ENCODE assay signal across 8 mouse cellular contexts in the genomic region with DNA sequence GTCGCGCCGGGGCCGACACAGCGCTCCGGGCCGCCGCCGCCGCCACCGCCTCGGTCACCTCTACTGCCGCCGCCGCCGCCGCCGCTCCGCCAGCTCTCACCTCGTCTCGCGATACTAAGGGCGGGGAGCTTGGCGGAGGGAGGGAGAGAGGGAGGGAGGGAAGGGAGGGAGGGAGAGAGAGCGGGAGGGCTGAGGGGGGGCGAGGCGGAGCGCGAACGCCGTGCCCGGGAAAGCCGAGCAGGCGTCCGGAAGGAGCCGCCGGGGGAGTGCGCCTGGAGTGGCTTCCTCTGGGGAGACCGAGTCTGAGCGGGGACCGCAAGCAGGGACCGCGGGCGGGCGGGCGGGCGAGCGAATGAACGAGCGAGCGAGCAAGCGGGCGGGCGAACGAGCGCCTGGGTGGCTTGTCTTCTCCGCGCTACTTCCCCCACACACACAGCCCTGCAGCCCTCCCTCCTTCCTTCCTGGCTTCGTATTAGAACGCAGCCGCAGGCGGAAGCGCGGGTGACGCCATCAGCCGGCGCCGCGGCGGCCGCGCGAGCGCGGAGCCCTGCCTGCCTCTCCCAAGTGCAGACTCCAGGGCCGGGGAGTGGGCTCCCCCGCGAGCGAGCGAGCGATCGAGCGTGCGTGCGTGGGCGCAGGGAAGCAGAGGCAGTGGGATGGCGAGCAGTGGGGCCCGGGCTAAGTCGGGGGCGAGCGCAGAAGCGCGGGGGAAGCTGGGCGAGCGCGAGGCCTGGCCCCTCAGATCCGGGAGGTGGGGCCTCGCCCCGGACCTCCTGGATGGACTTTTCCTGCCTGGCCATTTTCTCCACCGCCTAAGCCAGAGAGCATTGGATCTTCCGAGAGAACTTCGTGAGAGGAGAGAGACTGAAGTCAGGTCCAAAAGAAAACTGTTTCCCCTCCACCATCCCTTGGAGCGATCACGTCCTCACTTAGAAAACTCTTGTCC. TPM values are rescaled to one million over a fixed set of nuclear protein-coding genes. Genes with fewer than 3 reads are reported as not detected.
A peak's percentile ranks its signal among the peaks of the same experiment; 100 is the strongest.
DNase-seq lines count a peak whose midpoint lies in the region; ATAC-seq lines count a peak whose summit lies in the region.

TSS of gene Ankrd17 (minus strand) at position 457 of the 946 bp plus-strand sequence.

- peak within 1 kb of the TSS; percentile 83 for H3K4me3 ChIP-seq in heart, embryonic 13.5 days
- H3K4me3 ChIP-seq in liver, embryonic 13.5 days (replicated peaks) = peak within 1 kb of the TSS; percentile 95
- peak within 1 kb of the TSS; percentile 97 for H3K4me3 ChIP-seq in stomach, embryonic 16.5 days (replicated peaks; ENCODE audit: low read length)

- peak; percentile 97 for DNase-seq in CD4-positive helper T cell, adult 2 months (ENCODE audit: low read depth, low spot score)
- DNase-seq in brain, embryonic 18.5 days (ENCODE audit: low read depth, low spot score) = peak; percentile 88
- peak; percentile 95 for DNase-seq in kidney, postnatal 14 days
- peak; percentile 79 for DNase-seq in liver, embryonic 13.5 days
- DNase-seq in neural tube, embryonic 10.5 days (ENCODE audit: extremely low spot score, low spot score) = peak; percentile 94

- ATAC-seq in erythroid progenitor cell, adult 5-6 weeks (replicated peaks; ENCODE audit: low FRiP score, poor library complexity, severe bottlenecking) = peak; percentile 80
- ATAC-seq in heart, embryonic 13.5 days (ENCODE audit: extremely low read depth, insufficient number of reproducible peaks, low FRiP score, low TSS enrichment) = peak; percentile 83
- ATAC-seq in liver, embryonic 13.5 days (ENCODE audit: low read depth) = peak; percentile 87
- ATAC-seq in stomach, embryonic 16.5 days (ENCODE audit: insufficient read depth, low FRiP score) = peak; percentile 94

- peak within 1 kb of the TSS; percentile 82 for H3K4me2 ChIP-seq in heart, embryonic 13.5 days
- peak within 1 kb of the TSS; percentile 88 for H3K4me2 ChIP-seq in liver, embryonic 13.5 days
- H3K4me2 ChIP-seq in stomach, embryonic 16.5 days (ENCODE audit: low read depth, low read length) = peak within 1 kb of the TSS; percentile 82

- H3K27ac ChIP-seq in heart, embryonic 13.5 days (replicated peaks) = peak within 1 kb of the TSS; percentile 100
- peak within 1 kb of the TSS; percentile 97 for H3K27ac ChIP-seq in liver, embryonic 13.5 days
- peak within 1 kb of the TSS; percentile 100 for H3K27ac ChIP-seq in stomach, embryonic 16.5 days (ENCODE audit: low read length)

- 0 out of 2 replicates have a peak, but pooled peaks cover 3% of the 10 kb centered on the region for H3K36me3 ChIP-seq in heart, embryonic 13.5 days
- H3K36me3 ChIP-seq in liver, embryonic 13.5 days = 0 out of 2 replicates have a peak, but pooled peaks cover 4% of the 10 kb centered on the region
- no peaks in the 10 kb centered on the region for H3K36me3 ChIP-seq in stomach, embryonic 16.5 days (ENCODE audit: control insufficient read depth, insufficient read depth, low read length)

- peaks cover 38% of the 10 kb centered on the region for H3K4me1 ChIP-seq in heart, embryonic 13.5 days
- H3K4me1 ChIP-seq in liver, embryonic 13.5 days (replicated peaks) = peaks cover 34% of the 10 kb centered on the region
- peaks cover 4% of the 10 kb centered on the region; the same call in 1 of the 2 replicates for H3K4me1 ChIP-seq in stomach, embryonic 16.5 days (ENCODE audit: control insufficient read depth, insufficient read depth, low read length)

- WGBS in heart, embryonic 13.5 days = under 1% methylated on average over 60 of the region's 104 CpGs
- WGBS in liver, embryonic 13.5 days (ENCODE audit: insufficient replicate concordance) = under 1% methylated on average over 75 of the region's 104 CpGs
- under 1% methylated on average over 88 of the region's 104 CpGs for WGBS in stomach, embryonic 16.5 days

- H3K27me3 ChIP-seq in heart, embryonic 13.5 days (replicated peaks) = no peaks in the 10 kb centered on the region
- H3K27me3 ChIP-seq in liver, embryonic 13.5 days = no peaks in the 10 kb centered on the region
- no peaks in the 10 kb centered on the region for H3K27me3 ChIP-seq in stomach, embryonic 16.5 days (ENCODE audit: control insufficient read depth, insufficient read depth, low read length)

- peak within 1 kb of the TSS; percentile 99 for H3K9ac ChIP-seq in heart, embryonic 13.5 days
- peak within 1 kb of the TSS; percentile 95 for H3K9ac ChIP-seq in liver, embryonic 13.5 days
- H3K9ac ChIP-seq in stomach, embryonic 16.5 days (ENCODE audit: low read length) = peak within 1 kb of the TSS; percentile 99

- no peaks in the 10 kb centered on the region for H3K9me3 ChIP-seq in heart, embryonic 13.5 days
- no peaks in the 10 kb centered on the region for H3K9me3 ChIP-seq in liver, embryonic 13.5 days (replicated peaks)
- H3K9me3 ChIP-seq in stomach, embryonic 16.5 days (replicated peaks; ENCODE audit: control insufficient read depth, low read length) = no peaks in the 10 kb centered on the region; the same call in 1 of the 2 replicates

RNA-seq across cellular contexts. Expression of gene Ankrd17, which starts in this region (rescaled TPM):
- 105 and 121 TPM in 2 replicates for total RNA-seq in erythroid progenitor cell, adult 5-6 weeks (2015; ENCODE audit: low replicate concordance)
- total RNA-seq in erythroid progenitor cell, adult 5-6 weeks (2017; ENCODE audit: low replicate concordance) = 141 and 214 TPM in 2 replicates
- polyA plus RNA-seq in heart, embryonic 13.5 days (2015; fragmentation: Nextera tagmentation; extraction: Ambion mirVana) = 16.2 and 16.3 TPM in 2 replicates
- polyA plus RNA-seq in liver, embryonic 13.5 days (2015; fragmentation: Nextera tagmentation; extraction: Ambion mirVana) = 9.3 and 10.0 TPM in 2 replicates
- polyA plus RNA-seq in stomach, embryonic 16.5 days (2015; fragmentation: Nextera tagmentation; extraction: Ambion mirVana) = 18.2 and 22.8 TPM in 2 replicates

Comparison
In these comparisons a context has a peak if more than half of its experiments do, and no peak if none do; other contexts are left out.
1. Peak in every context shown above with its lines: DNase-seq, ATAC-seq, H3K4me3 ChIP-seq and H3K27ac ChIP-seq.